Mouse (Mus musculus): ENCODE data around the gene Rab5c. TPM values are rescaled to one million over a fixed set of nuclear protein-coding genes. Genes with fewer than 3 reads are reported as not detected.
A peak's percentile ranks its signal among the peaks of the same experiment; 100 is the strongest.

Gene Rab5c
- total and polyA plus RNA-seq, 2 experiments from 2014 or later: 34.1 to 248 TPM

- Histone ChIP-seq H3K4me1 (ENCODE audit: insufficient read depth, low read length) (peaks cover 8% of the 10 kb centered on the region; the same call in 1 of the 2 replicates), H3K9ac (replicated peaks; ENCODE audit: low read length) (no peak overlapping the region), H3K27me3 (ENCODE audit: insufficient read depth, low read length) (no peaks in the 10 kb centered on the region), H3K9me3 (ENCODE audit: low read length) (no peaks in the 10 kb centered on the region), H3K27ac (no peak overlapping the region), H3K4me2 (ENCODE audit: low read depth, low read length) (no peak overlapping the region), H3K4me3 (ENCODE audit: low read length) (no peak overlapping the region), H3K36me3 (ENCODE audit: insufficient read depth, low read length) (peaks cover 25% of the 10 kb centered on the region)
- no peak for ATAC-seq
- TF ChIP-seq CTCF (IDR thresholded peaks at IDR 0.05; ENCODE audit: low read depth): no peak
- no peak for DNase-seq (ENCODE audit: low spot score)
- WGBS: 82% methylated on average over 4 of the region's 4 CpGs
Measured at GRCm38 (mm10) chr11:100718866-100719265, 19.1 kb downstream of the Rab5c start.

- H3K9ac ChIP-seq (replicated peaks; ENCODE audit: low read length): no peak overlapping the region
- 84% methylated on average over 7 of the region's 7 CpGs for WGBS
- no peaks in the 10 kb centered on the region for H3K9me3 ChIP-seq (ENCODE audit: low read length)
Measured at GRCm38 (mm10) chr11:100718462-100718861, 19.6 kb downstream of the Rab5c start.

GRCm38 (mm10) chr11:100716649-100717048 is 21.4 kb downstream of the Rab5c start:
- H3K4me3 ChIP-seq (ENCODE audit: low read length): no peak overlapping the region
- H3K27ac ChIP-seq: no peak overlapping the region
- peaks cover 25% of the 10 kb centered on the region for H3K36me3 ChIP-seq (ENCODE audit: insufficient read depth, low read length)
- no peak overlapping the region for H3K4me2 ChIP-seq (ENCODE audit: low read depth, low read length)
- TF ChIP-seq CTCF (IDR thresholded peaks at IDR 0.05; ENCODE audit: low read depth): no peak
- DNase-seq (ENCODE audit: low spot score): no peak
- 84% methylated on average over 3 of the region's 3 CpGs for WGBS
- ATAC-seq: no peak
- H3K27me3 ChIP-seq (ENCODE audit: insufficient read depth, low read length): no peaks in the 10 kb centered on the region
- no peak overlapping the region for H3K9ac ChIP-seq (replicated peaks; ENCODE audit: low read length)
- no peaks in the 10 kb centered on the region for H3K9me3 ChIP-seq (ENCODE audit: low read length)
- H3K4me1 ChIP-seq (ENCODE audit: insufficient read depth, low read length): peaks cover under 1% of the 10 kb centered on the region; the same call in 1 of the 2 replicates

More at GRCm38 (mm10) chr11:100718462-100718861, 19.6 kb downstream of the Rab5c start:
- DNase-seq (ENCODE audit: low spot score) (no peak), ATAC-seq (no peak)
- Histone ChIP-seq H3K4me3 (ENCODE audit: low read length) (no peak overlapping the region), H3K27ac (no peak overlapping the region), H3K4me2 (ENCODE audit: low read depth, low read length) (no peak overlapping the region), H3K27me3 (ENCODE audit: insufficient read depth, low read length) (no peaks in the 10 kb centered on the region), H3K4me1 (ENCODE audit: insufficient read depth, low read length) (peaks cover 8% of the 10 kb centered on the region; the same call in 1 of the 2 replicates), H3K36me3 (ENCODE audit: insufficient read depth, low read length) (peaks cover 25% of the 10 kb centered on the region)
- no peak for TF ChIP-seq CTCF (IDR thresholded peaks at IDR 0.05; ENCODE audit: low read depth)

GRCm38 (mm10) chr11:100714948-100715347 is 23.1 kb downstream of the Rab5c start:
- no peak for TF ChIP-seq CTCF (IDR thresholded peaks at IDR 0.05; ENCODE audit: low read depth)
- H3K9me3 ChIP-seq (ENCODE audit: low read length): no peaks in the 10 kb centered on the region
- WGBS: 69% methylated on average over 6 of the region's 6 CpGs
- H3K9ac ChIP-seq (replicated peaks; ENCODE audit: low read length): no peak overlapping the region
- H3K27me3 ChIP-seq (ENCODE audit: insufficient read depth, low read length): no peaks in the 10 kb centered on the region
- peaks cover 6% of the 10 kb centered on the region; the same call in 1 of the 2 replicates for H3K4me1 ChIP-seq (ENCODE audit: insufficient read depth, low read length)
- H3K36me3 ChIP-seq (ENCODE audit: insufficient read depth, low read length): peaks cover 29% of the 10 kb centered on the region
- no peak for DNase-seq (ENCODE audit: low spot score)
- H3K4me2 ChIP-seq (ENCODE audit: low read depth, low read length): no peak overlapping the region
- ATAC-seq: no peak
- no peak overlapping the region for H3K27ac ChIP-seq
- no peak overlapping the region for H3K4me3 ChIP-seq (ENCODE audit: low read length)

- peak; percentile 91 for TF ChIP-seq CTCF (IDR thresholded peaks at IDR 0.05; ENCODE audit: low read depth)
- peaks cover 6% of the 10 kb centered on the region; the same call in 1 of the 2 replicates for H3K4me1 ChIP-seq (ENCODE audit: insufficient read depth, low read length)
- no peaks in the 10 kb centered on the region for H3K27me3 ChIP-seq (ENCODE audit: insufficient read depth, low read length)
- H3K4me3 ChIP-seq (ENCODE audit: low read length): no peak overlapping the region
- no peak overlapping the region; the same call in 1 of the 2 replicates for H3K27ac ChIP-seq
- peak overlapping the region; percentile 33; the same call in 1 of the 2 replicates for H3K4me2 ChIP-seq (ENCODE audit: low read depth, low read length)
- no peak overlapping the region; the same call in 1 of the 2 replicates for H3K9ac ChIP-seq (replicated peaks; ENCODE audit: low read length)
- WGBS: 47% methylated on average over 6 of the region's 6 CpGs
- ATAC-seq (no peak), DNase-seq (ENCODE audit: low spot score) (peak; percentile 90)
- H3K36me3 ChIP-seq (ENCODE audit: insufficient read depth, low read length): peaks cover 30% of the 10 kb centered on the region
- H3K9me3 ChIP-seq (ENCODE audit: low read length): no peaks in the 10 kb centered on the region
Measured at GRCm38 (mm10) chr11:100714534-100714915, 23.5 kb downstream of the Rab5c start.

- H3K9me3 ChIP-seq (ENCODE audit: low read length): no peaks in the 10 kb centered on the region
- no peak within 1 kb of the TSS for H3K4me3 ChIP-seq (ENCODE audit: low read length)
- H3K27ac ChIP-seq: peak within 1 kb of the TSS; percentile 26; the same call in 1 of the 2 replicates
- no peaks in the 10 kb centered on the region for H3K27me3 ChIP-seq (ENCODE audit: insufficient read depth, low read length)
- DNase-seq (ENCODE audit: low spot score): no peak
- peak within 1 kb of the TSS; percentile 6; the same call in 1 of the 2 replicates for H3K9ac ChIP-seq (replicated peaks; ENCODE audit: low read length)
- peak within 1 kb of the TSS; percentile 83; the same call in 1 of the 2 replicates for H3K4me2 ChIP-seq (ENCODE audit: low read depth, low read length)
- 13% methylated on average over 38 of the region's 38 CpGs for WGBS
- H3K36me3 ChIP-seq (ENCODE audit: insufficient read depth, low read length): peaks cover 36% of the 10 kb centered on the region
- TF ChIP-seq CTCF (IDR thresholded peaks at IDR 0.05; ENCODE audit: low read depth): no peak
- H3K4me1 ChIP-seq (ENCODE audit: insufficient read depth, low read length): peaks cover 6% of the 10 kb centered on the region; the same call in 1 of the 2 replicates
- ATAC-seq: no peak
Measured at GRCm38 (mm10) chr11:100713735-100714533, 24.1 kb downstream of the Rab5c start, which contains the start of gene Hspb9. Gene Hspb9, plus strand, starts transcription at chr11:100713850.
